Mouse (Mus musculus) stomach, embryonic 16.5 days (tissue): ENCODE data around the gene Lyrm9. TPM values are rescaled to one million over a fixed set of nuclear protein-coding genes. Genes with fewer than 3 reads are reported as not detected.

Experiments used
- ATAC-seq: fragments of 200-750 bp; cut with Nextera tagmentation; 2 replicates; pipeline ENCODE4 v1.8.0; 2017; ENCODE audit warnings: moderate number of reproducible peaks, moderate TSS enrichment; ENCODE audit not compliant: insufficient read depth, low FRiP score
- H3K27ac ChIP-seq: fragments of 300-500 bp; sonication (generic); 2 replicates; pipeline ENCODE4 v1.5.1; 2014; ENCODE audit warnings: low read length
- H3K27me3 ChIP-seq: fragments of 300-500 bp; sonication (generic); 2 replicates; pipeline ENCODE4 v1.6.1; 2014; ENCODE audit warnings: low read length, control low read depth, mixed read lengths; ENCODE audit not compliant: control insufficient read depth, insufficient read depth
- H3K36me3 ChIP-seq: fragments of 300-500 bp; sonication (generic); 2 replicates; pipeline ENCODE4 v1.6.1; 2014; ENCODE audit warnings: low read length; ENCODE audit not compliant: control insufficient read depth, insufficient read depth
- H3K4me1 ChIP-seq: fragments of 300-500 bp; sonication (generic); 2 replicates; pipeline ENCODE4 v1.6.1; 2014; ENCODE audit warnings: low read length, control low read depth, mixed read lengths; ENCODE audit not compliant: control insufficient read depth, insufficient read depth
- H3K4me2 ChIP-seq: fragments of 300-500 bp; sonication (generic); 2 replicates; pipeline ENCODE4 v1.6.1; 2014; ENCODE audit warnings: low read depth, low read length, mixed read lengths
- H3K4me3 ChIP-seq: fragments of 300-500 bp; sonication (generic); replicated peaks from 2 replicates; pipeline ENCODE4 v1.5.1; 2014; ENCODE audit warnings: mild to moderate bottlenecking, low read length
- H3K9ac ChIP-seq: fragments of 300-500 bp; sonication (generic); 2 replicates; pipeline ENCODE4 v1.6.1; 2014; ENCODE audit warnings: low read length
- H3K9me3 ChIP-seq: fragments of 300-500 bp; sonication (generic); replicated peaks from 2 replicates; pipeline ENCODE4 v1.6.1; 2016; ENCODE audit warnings: low read length, control low read depth; ENCODE audit not compliant: control insufficient read depth
- WGBS: fragments of 180-500 bp; shearing (Covaris S2); extraction: QIAGEN DNeasy Blood & Tissue Kit; methylation state at CpG from one replicate; pipeline ENCODE4 v1.1.7; 2014; 5-methylcytosine and 5-hydroxymethylcytosine counted together
- polyA plus RNA-seq: library from polyadenylated mRNA; unstranded; fragments of >200 nt; fragmentation: Nextera tagmentation; extraction: Ambion mirVana; gene quantifications from 2 replicates; pipeline ENCODE4 v1.2.1, GENCODE M21; 2015

Lyrm9 gene
- polyA plus RNA-seq, 1 experiment from 2014 or later, result 20.0 TPM

DNA sequence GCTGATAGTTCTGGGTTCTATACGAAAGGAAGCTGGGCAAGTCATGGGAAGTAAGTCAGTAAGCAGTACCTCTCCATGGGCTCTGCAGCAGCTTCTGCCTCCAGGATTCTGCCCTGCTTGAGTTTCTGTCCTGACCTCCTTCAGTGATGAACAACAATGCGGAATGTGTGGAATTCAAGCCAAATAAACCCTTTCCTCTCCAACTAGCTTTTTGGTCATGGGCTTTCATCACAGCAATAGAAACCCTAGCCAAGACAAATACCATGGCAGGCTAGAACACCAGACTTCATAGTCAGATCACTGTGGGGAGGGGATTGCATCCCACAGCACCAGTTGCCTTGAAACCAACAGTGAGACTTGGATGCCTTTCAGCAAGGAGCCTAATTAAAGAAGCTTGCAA, 46.4 kb downstream of the Lyrm9 start:
- Histone ChIP-seq H3K4me3 (no peak overlapping the region), H3K9ac (no peak overlapping the region), H3K4me2 (no peak overlapping the region), H3K4me1 (no peaks in the 10 kb centered on the region), H3K9me3 (no peaks in the 10 kb centered on the region), H3K27me3 (no peaks in the 10 kb centered on the region), H3K27ac (no peak overlapping the region), H3K36me3 (no peaks in the 10 kb centered on the region)
- 38% methylated on average over 2 of the region's 2 CpGs for WGBS
- no peak for ATAC-seq

DNA sequence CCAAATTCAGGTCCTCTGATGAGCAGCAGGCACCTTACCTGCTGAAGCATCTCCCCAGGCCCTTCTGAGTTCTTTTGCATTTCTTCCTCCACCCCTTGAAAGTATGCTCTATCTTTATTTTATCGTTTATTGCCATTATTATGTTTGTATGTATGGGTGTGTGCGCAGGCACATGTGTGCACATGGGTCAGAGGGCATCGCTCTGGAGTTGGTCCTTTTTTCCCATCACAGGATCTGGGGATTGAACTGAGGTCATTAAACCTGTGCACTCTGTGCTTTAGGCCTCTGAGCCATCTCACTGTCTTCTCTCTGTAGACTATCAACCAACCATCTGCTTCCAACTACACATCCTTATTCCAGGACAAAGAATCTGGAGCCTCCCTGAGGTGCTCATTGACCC, 53.3 kb downstream of the Lyrm9 start:
- H3K4me3 ChIP-seq, result no peak overlapping the region
- 86% methylated on average over 3 of the region's 3 CpGs for WGBS
- H3K27me3 ChIP-seq, result no peaks in the 10 kb centered on the region
- H3K36me3 ChIP-seq, result no peaks in the 10 kb centered on the region
- H3K4me2 ChIP-seq, result no peak overlapping the region
- no peak for ATAC-seq
- H3K9ac ChIP-seq, result no peak overlapping the region
- H3K9me3 ChIP-seq, result no peaks in the 10 kb centered on the region
- no peak overlapping the region for H3K27ac ChIP-seq
- H3K4me1 ChIP-seq, result no peaks in the 10 kb centered on the region

DNA sequence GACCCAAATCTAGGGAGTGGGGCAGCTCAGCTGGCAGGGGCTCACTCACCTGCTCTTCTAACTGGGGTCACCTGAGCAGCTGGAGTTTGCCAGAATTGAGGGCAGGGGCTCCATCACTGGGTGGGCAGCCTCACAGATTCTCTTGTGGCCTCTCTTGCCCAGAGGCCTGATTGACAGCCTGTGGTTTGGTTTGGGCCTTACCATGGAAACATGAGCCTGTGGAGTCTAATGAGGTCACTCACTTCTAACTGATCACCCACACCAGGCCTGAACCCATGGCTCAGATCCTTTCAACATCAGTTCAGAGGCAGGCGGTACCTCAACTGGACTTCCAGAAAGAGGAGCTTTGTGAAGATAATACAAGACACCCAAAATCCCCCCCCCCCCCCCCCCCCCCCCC, 60.3 kb downstream of the Lyrm9 start:
- H3K4me3 ChIP-seq, result no peak overlapping the region
- no peaks in the 10 kb centered on the region for H3K36me3 ChIP-seq
- no peaks in the 10 kb centered on the region for H3K9me3 ChIP-seq
- H3K4me2 ChIP-seq, result 0 out of 2 replicates have a peak overlapping the region, but pooled peaks have one; percentile 2
- no peak overlapping the region for H3K27ac ChIP-seq
- peaks cover 13% of the 10 kb centered on the region; the same call in 1 of the 2 replicates for H3K4me1 ChIP-seq
- 79% methylated on average over 1 of the region's 1 CpGs for whole genome bisulfite sequencing
- no peak for ATAC-seq
- H3K27me3 ChIP-seq, result no peaks in the 10 kb centered on the region
- no peak overlapping the region for H3K9ac ChIP-seq

DNA sequence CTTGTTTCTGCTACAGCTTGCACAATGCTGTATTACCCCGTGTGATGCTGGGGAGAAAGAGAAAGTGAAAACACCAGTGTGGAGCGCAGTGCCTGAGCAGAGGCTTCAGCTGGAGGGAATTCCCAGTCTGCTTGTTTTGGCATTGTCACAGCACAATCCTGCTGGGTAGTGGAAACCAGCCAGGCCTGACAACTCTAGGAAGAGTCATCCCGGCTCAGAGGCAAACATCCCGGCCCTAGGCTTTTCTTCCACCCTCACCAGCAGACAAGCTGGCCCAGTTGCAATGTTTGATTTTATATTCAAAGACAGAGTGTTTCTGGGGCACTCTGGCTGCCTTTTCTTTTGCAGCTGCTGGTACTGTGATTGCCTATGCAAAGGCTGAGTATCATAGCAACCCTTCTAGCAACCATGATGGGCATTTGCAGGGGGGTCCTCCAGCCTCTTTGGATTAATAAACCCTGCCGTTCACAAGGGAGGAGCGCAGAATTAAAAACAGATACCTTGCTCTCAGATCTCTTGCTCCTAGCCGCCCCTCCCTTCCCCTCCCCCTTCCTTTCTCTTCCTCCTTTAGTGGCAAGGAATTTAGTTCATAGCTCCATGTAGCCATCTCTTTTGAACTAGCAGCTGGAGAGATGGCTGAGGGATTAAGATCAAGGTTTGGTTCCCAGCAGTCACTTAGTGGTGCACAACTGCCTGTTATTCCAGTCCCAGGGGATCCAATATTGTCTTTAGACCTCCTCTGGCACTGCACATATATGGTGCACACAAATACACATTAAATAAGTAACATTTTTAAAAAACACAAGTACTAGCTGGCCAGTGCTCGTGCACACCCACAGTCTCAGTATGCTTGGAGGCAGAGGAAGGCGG, 61.0 kb downstream of the Lyrm9 start:
- Histone ChIP-seq H3K4me3 (no peak overlapping the region), H3K9ac (no peak overlapping the region), H3K9me3 (no peaks in the 10 kb centered on the region), H3K4me2 (0 out of 2 replicates have a peak overlapping the region, but pooled peaks have one; percentile 2), H3K36me3 (no peaks in the 10 kb centered on the region), H3K27me3 (no peaks in the 10 kb centered on the region), H3K4me1 (peaks cover 13% of the 10 kb centered on the region; the same call in 1 of the 2 replicates), H3K27ac (peak overlapping the region; percentile 17; the same call in 1 of the 2 replicates)
- ATAC-seq, result peak; percentile 56
- WGBS, result 46% methylated on average over 9 of the region's 9 CpGs

DNA sequence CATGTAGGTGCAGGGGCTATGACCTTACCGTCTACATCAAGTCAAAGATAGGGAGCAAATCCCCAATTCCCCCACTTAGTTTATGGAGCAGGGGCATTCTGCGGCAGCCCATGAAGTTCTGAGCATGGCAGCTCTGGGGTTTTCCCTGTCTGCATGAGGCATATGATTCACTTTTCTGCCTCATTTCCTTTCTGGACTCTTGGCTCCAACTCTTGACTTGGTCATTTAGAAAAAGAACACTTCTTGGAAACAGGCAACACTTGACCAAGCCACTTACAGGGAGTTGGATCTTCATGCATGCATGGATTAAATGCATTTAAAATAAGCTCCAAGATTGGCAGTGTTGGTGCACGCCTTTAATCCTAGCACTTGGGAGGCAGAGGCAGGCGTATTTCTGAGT, 62.8 kb downstream of the Lyrm9 start:
- Histone ChIP-seq H3K4me2 (no peak overlapping the region), H3K27ac (no peak overlapping the region), H3K27me3 (no peaks in the 10 kb centered on the region), H3K4me1 (peaks cover 13% of the 10 kb centered on the region; the same call in 1 of the 2 replicates), H3K9me3 (no peaks in the 10 kb centered on the region), H3K9ac (no peak overlapping the region), H3K4me3 (no peak overlapping the region), H3K36me3 (no peaks in the 10 kb centered on the region)
- no peak for ATAC-seq
- 88% methylated on average over 4 of the region's 4 CpGs for WGBS

Other genes starting within 250 kb of the Lyrm9 start
- gene Nlk, start 129.2 kb upstream of the Lyrm9 start, polyA plus RNA-seq, result 9.7 and 10.7 TPM in 2 replicates
- 31.0 and 32.4 TPM in 2 replicates for gene Ccnq, start 74.9 kb upstream of the Lyrm9 start, polyA plus RNA-seq
- 1.3 and 1.6 TPM in 2 replicates for gene Nos2, start 94.2 kb downstream of the Lyrm9 start, polyA plus RNA-seq
- 84.2 and 104 TPM in 2 replicates for gene Lgals9, start 158.4 kb downstream of the Lyrm9 start, polyA plus RNA-seq